Mouse (Mus musculus): Measurements from ENCODE around the gene Selenoo. TPM values are rescaled to one million over a fixed set of nuclear protein-coding genes. Genes with fewer than 3 reads are reported as not detected.
A peak's percentile ranks its signal among the peaks of the same experiment; 100 is the strongest.

The Selenoo gene
- polyA plus RNA-seq, 1 experiment from 2014 or later, result 23.0 TPM

DNA sequence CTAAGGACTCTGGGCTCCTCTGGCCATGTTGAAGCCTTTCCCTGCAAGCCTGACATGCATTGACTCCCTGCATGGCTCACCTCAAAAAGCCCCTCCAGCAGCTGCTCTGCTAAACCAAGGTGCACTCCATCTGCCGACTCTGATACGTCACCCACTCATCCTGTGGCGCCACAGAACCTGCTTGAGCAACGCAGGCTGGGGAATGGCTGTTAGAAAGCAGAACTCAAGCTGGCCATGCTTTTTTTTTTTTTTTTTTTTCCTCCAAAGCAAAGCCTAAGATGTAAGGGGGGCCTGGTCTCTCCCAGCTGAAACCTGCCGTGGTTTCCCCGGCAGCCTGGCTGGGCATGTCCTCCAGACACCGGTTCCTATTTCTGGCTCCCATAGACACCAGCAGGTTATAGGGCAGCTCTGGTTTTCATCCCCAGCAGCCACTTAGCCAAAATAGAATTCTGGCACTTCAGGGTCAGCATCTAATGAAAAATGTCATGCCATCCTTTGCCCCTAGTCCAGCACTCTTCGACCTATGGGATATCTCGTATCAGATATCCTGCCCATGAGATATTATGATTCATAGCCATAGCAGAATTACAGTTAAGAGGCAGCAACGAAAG lies 14.8 kb upstream of the Selenoo start:
- ATAC-seq (ENCODE audit: low FRiP score) (no peak), DNase-seq (ENCODE audit: low spot score) (no peak)
- WGBS, result 85% methylated on average over 10 of the region's 10 CpGs
- Histone ChIP-seq H3K4me2 (replicated peaks) (peak overlapping the region; percentile 92; the same call in 1 of the 2 replicates), H3K4me1 (replicated peaks; ENCODE audit: control insufficient read depth, insufficient read depth, low read length) (peaks cover 35% of the 10 kb centered on the region), H3K27ac (no peak overlapping the region), H3K27me3 (ENCODE audit: control insufficient read depth, insufficient read depth, low read length) (no peaks in the 10 kb centered on the region), H3K36me3 (replicated peaks; ENCODE audit: control insufficient read depth, insufficient read depth) (peaks cover 10% of the 10 kb centered on the region), H3K4me3 (replicated peaks; ENCODE audit: low read length) (no peak overlapping the region), H3K9me3 (ENCODE audit: control insufficient read depth, low read length) (no peaks in the 10 kb centered on the region), H3K9ac (no peak overlapping the region; the same call in 1 of the 2 replicates)

DNA sequence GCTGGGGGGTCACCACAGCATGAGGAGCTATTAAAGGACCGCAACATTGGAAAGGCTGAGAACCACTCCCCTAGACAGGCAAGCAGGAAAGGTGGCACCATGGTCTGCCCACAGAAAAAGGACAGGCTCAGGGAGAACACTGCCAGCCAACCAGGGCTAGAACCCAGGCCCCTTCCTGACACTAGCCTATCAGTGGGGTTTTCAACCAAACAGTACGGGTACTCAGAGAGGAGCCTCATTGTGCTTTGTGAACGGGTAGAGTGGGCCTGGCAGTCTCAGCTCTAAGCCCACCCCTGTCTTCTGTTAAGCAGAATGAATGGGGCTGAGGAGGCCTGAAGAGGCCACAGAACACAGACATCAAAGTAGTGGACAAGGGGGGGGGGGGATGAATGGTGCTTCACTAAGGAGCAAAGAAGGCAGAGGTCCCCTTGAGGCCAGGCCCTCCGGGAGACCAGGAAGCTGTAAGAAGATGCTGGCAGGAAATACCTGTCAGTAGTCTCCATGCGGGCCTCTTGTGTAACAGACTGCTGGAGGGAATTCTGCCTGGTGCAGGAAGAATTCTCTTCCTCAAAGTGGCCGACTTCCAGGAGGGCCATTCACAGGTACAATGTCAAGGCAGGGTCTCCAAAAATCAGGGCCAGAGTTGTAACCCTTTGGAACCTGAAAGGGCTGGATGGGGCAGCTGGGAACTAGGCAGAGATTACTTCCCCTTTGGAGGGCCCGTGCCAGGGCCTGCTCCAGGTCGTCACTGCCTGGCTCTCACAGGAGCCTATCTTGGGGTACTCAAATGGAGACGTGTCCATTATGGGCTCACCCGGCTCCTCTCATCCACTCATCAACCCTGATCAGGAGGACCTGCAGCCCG lies 14.0 kb upstream of the Selenoo start, which contains the start of gene Trabd:
Gene Trabd, plus strand, starts transcription at position 512 of the 865 bp plus-strand sequence.
- Histone ChIP-seq H3K4me1 (replicated peaks; ENCODE audit: control insufficient read depth, insufficient read depth, low read length) (peaks cover 35% of the 10 kb centered on the region), H3K9ac (peak within 1 kb of the TSS; percentile 93), H3K4me2 (replicated peaks) (peak within 1 kb of the TSS; percentile 92), H3K9me3 (ENCODE audit: control insufficient read depth, low read length) (no peaks in the 10 kb centered on the region), H3K4me3 (replicated peaks; ENCODE audit: low read length) (peak within 1 kb of the TSS; percentile 91), H3K36me3 (replicated peaks; ENCODE audit: control insufficient read depth, insufficient read depth) (peaks cover 11% of the 10 kb centered on the region), H3K27me3 (ENCODE audit: control insufficient read depth, insufficient read depth, low read length) (no peaks in the 10 kb centered on the region), H3K27ac (peak within 1 kb of the TSS; percentile 90)
- no peak for DNase-seq (ENCODE audit: low spot score)
- WGBS, result 22% methylated on average over 11 of the region's 11 CpGs
- ATAC-seq (ENCODE audit: low FRiP score), result no peak

DNA sequence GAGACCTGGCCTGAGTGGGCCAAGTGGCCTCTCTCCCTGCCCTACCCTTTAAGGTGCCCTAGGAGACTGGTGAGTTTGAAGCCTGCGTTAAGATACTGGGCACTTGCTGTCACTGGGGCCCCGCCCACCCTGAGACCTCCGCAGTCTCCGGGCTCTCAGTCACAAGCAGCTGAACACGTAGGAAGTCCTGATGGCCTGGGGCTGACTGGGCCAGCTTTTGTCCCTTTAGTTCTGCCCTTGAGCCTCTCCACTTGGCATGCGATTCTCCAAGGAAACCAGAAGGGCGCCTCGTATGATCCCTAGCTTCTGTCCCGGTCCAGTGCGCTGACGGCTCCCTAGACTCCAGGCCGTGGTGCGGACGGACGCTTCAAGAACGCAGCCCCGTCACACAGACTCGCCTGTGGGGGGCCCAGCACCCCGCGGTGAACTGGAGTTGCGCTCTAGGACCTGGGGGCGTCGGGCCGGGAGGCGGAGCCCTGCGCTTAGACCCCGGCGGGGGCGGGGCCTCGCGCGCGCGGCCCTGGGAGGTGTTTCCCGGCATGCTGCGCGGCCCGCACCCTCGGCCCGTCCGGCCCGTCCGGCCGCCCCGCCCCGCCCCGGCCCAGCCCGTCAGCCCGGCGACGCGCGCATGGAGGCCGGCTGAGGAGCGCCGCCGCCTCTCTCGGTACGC lies 13.3 kb upstream of the Selenoo start:
- Histone ChIP-seq H3K4me3 (replicated peaks; ENCODE audit: low read length) (peak overlapping the region; percentile 91), H3K36me3 (replicated peaks; ENCODE audit: control insufficient read depth, insufficient read depth) (peaks cover 10% of the 10 kb centered on the region), H3K4me1 (replicated peaks; ENCODE audit: control insufficient read depth, insufficient read depth, low read length) (peaks cover 35% of the 10 kb centered on the region), H3K27me3 (ENCODE audit: control insufficient read depth, insufficient read depth, low read length) (no peaks in the 10 kb centered on the region), H3K9ac (peak overlapping the region; percentile 93), H3K9me3 (ENCODE audit: control insufficient read depth, low read length) (no peaks in the 10 kb centered on the region), H3K4me2 (replicated peaks) (peak overlapping the region; percentile 92), H3K27ac (peak overlapping the region; percentile 90)
- DNase-seq (ENCODE audit: low spot score) (peak; percentile 88), ATAC-seq (ENCODE audit: low FRiP score) (peak; percentile 91)
- WGBS, result under 1% methylated on average over 47 of the region's 59 CpGs

DNA sequence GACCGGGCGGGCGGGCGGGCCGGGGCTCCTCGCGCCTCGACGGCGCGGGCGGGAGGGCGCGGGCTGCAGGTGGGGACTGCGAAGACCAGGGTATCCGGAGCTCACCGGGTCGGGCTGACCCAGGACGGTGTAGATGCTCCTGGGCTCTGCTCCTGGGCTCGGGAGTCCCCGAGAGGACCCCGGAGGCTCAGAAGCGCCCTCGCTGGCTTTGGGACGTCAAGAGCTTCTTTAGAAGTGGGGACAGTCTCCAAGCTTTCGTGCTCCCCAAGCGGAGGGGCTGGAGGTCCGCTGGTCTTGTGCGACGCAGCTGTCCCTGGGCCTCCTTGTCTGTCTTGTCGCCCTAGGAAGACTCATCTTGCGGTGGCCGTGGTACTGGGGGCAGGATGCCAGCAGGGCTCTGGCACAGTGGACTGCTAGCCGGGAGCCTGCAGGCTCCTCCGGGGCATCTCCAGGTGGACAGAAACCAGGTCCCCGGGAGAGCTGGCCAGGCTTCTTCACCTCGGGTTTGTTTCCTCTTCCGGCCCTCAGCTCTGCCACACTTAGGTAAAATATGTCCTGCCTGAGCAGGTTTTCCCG lies 12.6 kb upstream of the Selenoo start:
- peak overlapping the region; percentile 93 for H3K9ac ChIP-seq
- peaks cover 16% of the 10 kb centered on the region for H3K36me3 ChIP-seq (replicated peaks; ENCODE audit: control insufficient read depth, insufficient read depth)
- under 1% methylated on average over 38 of the region's 39 CpGs for WGBS
- peak; percentile 72 for ATAC-seq (ENCODE audit: low FRiP score)
- peak; percentile 33 for DNase-seq (ENCODE audit: low spot score)
- H3K4me1 ChIP-seq (replicated peaks; ENCODE audit: control insufficient read depth, insufficient read depth, low read length), result peaks cover 35% of the 10 kb centered on the region
- H3K27me3 ChIP-seq (ENCODE audit: control insufficient read depth, insufficient read depth, low read length), result no peaks in the 10 kb centered on the region
- H3K27ac ChIP-seq, result peak overlapping the region; percentile 90
- peak overlapping the region; percentile 91 for H3K4me3 ChIP-seq (replicated peaks; ENCODE audit: low read length)
- H3K9me3 ChIP-seq (ENCODE audit: control insufficient read depth, low read length), result no peaks in the 10 kb centered on the region
- H3K4me2 ChIP-seq (replicated peaks), result peak overlapping the region; percentile 92

DNA sequence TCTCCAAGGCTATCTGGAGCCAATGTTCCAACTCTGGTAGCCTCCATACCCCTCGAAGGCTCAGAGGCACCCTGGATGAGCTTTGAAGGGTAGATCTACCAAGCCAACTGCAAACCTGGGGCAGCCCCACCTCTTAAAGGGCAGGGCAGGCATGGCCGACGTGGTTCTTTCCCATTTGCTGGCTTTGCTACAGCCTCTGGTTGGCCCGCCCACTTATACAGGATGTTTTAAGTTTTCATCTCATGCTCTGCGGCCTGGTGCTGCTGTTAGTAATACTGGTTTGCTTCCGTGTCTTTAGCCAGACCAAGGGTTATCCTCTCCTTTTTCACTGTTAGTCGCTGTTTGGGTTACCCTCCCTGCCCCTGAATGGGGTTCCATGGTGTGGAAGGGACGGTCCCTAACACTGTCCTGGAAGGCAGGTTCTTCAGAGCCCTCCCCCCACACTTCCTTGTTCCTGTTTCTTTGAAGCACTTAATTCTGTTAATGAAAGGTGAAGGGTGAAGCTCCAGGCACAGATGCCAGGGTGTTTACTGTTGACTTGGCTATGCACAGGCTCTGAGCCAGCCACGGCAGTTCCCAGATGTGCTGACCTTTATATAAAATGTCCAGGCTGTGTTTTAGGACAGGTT lies 10.6 kb upstream of the Selenoo start:
- Histone ChIP-seq H3K36me3 (replicated peaks; ENCODE audit: control insufficient read depth, insufficient read depth) (peaks cover 37% of the 10 kb centered on the region), H3K4me2 (replicated peaks) (peak overlapping the region; percentile 92; the same call in 1 of the 2 replicates), H3K4me3 (replicated peaks; ENCODE audit: low read length) (no peak overlapping the region), H3K9ac (peak overlapping the region; percentile 93; the same call in 1 of the 2 replicates), H3K27ac (no peak overlapping the region), H3K4me1 (replicated peaks; ENCODE audit: control insufficient read depth, insufficient read depth, low read length) (peaks cover 35% of the 10 kb centered on the region), H3K9me3 (ENCODE audit: control insufficient read depth, low read length) (no peaks in the 10 kb centered on the region), H3K27me3 (ENCODE audit: control insufficient read depth, insufficient read depth, low read length) (no peaks in the 10 kb centered on the region)
- ATAC-seq (ENCODE audit: low FRiP score) (no peak), DNase-seq (ENCODE audit: low spot score) (no peak)
- 79% methylated on average over 9 of the region's 9 CpGs for WGBS

DNA sequence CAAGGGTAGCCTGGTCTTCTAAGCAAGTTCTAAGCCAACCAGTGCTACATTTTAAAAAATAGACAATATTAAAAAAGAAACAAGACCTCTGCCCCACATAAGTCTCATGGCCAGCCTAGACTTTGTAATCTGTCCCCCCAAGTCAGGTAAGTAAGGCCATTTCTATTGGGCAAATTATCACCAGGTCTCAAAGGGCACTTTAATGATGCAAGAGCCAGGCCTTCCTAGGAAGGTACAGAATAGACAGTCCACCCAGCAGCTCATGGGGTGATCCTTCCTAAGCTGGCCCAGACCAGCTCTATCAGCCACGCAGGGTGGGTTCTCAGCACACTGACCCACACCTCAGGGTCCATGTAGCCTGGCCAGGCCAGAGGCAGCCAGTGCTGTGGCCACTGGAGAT lies 5.0 kb upstream of the Selenoo start:
- H3K9me3 ChIP-seq (ENCODE audit: control insufficient read depth, low read length), result no peaks in the 10 kb centered on the region
- ATAC-seq (ENCODE audit: low FRiP score), result no peak
- 0 out of 2 replicates have a peak, but pooled peaks cover 7% of the 10 kb centered on the region for H3K4me1 ChIP-seq (replicated peaks; ENCODE audit: control insufficient read depth, insufficient read depth, low read length)
- no peak overlapping the region for H3K27ac ChIP-seq
- H3K36me3 ChIP-seq (replicated peaks; ENCODE audit: control insufficient read depth, insufficient read depth), result peaks cover 79% of the 10 kb centered on the region
- no peaks in the 10 kb centered on the region for H3K27me3 ChIP-seq (ENCODE audit: control insufficient read depth, insufficient read depth, low read length)
- H3K4me3 ChIP-seq (replicated peaks; ENCODE audit: low read length), result no peak overlapping the region
- no peak overlapping the region for H3K4me2 ChIP-seq (replicated peaks)
- no peak overlapping the region for H3K9ac ChIP-seq
- WGBS, result 100% methylated on average over 1 of the region's 1 CpGs
- DNase-seq (ENCODE audit: low spot score), result no peak

DNA sequence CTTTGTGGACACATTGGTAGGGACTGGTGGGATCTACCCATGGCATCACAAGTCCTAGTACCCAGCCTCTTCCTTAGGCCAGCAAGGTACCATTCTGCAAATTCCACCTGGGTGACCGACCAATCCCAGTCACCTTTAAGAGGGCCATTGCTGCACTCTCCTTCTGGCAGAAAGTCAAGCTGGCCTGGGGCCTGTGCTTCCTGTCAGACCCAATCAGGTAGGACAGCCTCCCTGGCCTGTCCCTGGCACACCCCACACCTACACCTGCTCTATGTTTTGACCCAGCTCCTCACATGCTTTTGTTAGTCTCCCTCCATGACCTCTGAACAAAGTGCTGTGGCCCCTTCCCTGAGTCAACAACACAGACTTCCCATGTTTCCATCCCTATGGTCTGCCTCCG lies 4.1 kb upstream of the Selenoo start:
- Histone ChIP-seq H3K4me2 (replicated peaks) (no peak overlapping the region), H3K9ac (no peak overlapping the region), H3K27ac (no peak overlapping the region), H3K27me3 (ENCODE audit: control insufficient read depth, insufficient read depth, low read length) (no peaks in the 10 kb centered on the region), H3K36me3 (replicated peaks; ENCODE audit: control insufficient read depth, insufficient read depth) (peaks cover 72% of the 10 kb centered on the region), H3K4me3 (replicated peaks; ENCODE audit: low read length) (no peak overlapping the region), H3K4me1 (replicated peaks; ENCODE audit: control insufficient read depth, insufficient read depth, low read length) (peaks cover 11% of the 10 kb centered on the region), H3K9me3 (ENCODE audit: control insufficient read depth, low read length) (no peaks in the 10 kb centered on the region)
- ATAC-seq (ENCODE audit: low FRiP score) (no peak), DNase-seq (ENCODE audit: low spot score) (no peak)
- WGBS, result 94% methylated on average over 2 of the region's 2 CpGs

DNA sequence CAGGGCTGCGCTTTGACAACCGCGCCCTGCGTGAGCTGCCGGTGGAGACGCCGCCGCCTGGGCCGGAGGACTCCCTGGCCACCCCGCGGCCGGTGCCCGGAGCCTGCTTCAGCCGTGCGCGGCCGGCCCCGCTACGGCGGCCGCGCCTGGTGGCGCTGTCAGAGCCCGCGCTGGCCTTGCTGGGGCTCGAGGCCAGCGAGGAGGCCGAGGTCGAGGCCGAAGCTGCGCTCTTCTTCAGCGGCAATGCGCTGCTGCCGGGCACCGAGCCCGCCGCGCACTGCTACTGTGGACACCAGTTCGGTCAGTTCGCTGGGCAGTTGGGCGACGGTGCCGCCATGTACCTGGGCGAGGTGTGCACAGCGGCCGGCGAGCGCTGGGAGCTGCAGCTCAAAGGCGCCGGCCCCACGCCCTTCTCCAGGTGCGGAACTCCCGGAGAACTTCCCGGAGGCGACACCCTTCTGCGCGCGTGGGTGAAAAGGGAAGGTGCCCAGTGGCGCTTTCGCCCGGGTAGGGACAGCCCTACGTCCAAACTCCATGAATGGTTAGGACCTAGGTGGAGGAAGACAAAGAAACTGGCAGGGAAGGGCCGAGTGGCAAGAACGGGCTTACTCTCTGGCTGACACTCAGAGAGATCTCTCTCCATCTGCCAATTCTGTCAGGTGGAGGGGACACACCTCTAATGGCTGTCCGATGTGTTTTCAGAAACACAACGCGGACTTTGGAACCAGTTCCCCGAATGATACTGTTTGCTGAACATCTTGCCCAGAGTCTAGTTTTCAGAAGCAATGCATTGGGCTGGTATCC lies 566 bp downstream of the Selenoo start:
- 4% methylated on average over 65 of the region's 68 CpGs for WGBS
- Histone ChIP-seq H3K27ac (peak overlapping the region; percentile 84), H3K4me3 (replicated peaks; ENCODE audit: low read length) (peak overlapping the region; percentile 94), H3K4me2 (replicated peaks) (peak overlapping the region; percentile 97), H3K36me3 (replicated peaks; ENCODE audit: control insufficient read depth, insufficient read depth) (peaks cover 55% of the 10 kb centered on the region), H3K9me3 (ENCODE audit: control insufficient read depth, low read length) (no peaks in the 10 kb centered on the region), H3K27me3 (ENCODE audit: control insufficient read depth, insufficient read depth, low read length) (no peaks in the 10 kb centered on the region), H3K9ac (peak overlapping the region; percentile 96), H3K4me1 (replicated peaks; ENCODE audit: control insufficient read depth, insufficient read depth, low read length) (peaks cover 21% of the 10 kb centered on the region)
- no peak for DNase-seq (ENCODE audit: low spot score)
- peak; percentile 56 for ATAC-seq (ENCODE audit: low FRiP score)
